Mouse (Mus musculus) heart, embryonic 15.5 days (tissue): Measurements from ENCODE around the gene Ncoa7. TPM values are rescaled to one million over a fixed set of nuclear protein-coding genes. Genes with fewer than 3 reads are reported as not detected.

Experiments
- ATAC-seq: fragments of 200-750 bp; cut with Nextera tagmentation; replicated peaks from 2 replicates; pipeline ENCODE4 v1.8.0; 2017; ENCODE audit warnings: low read depth, moderate TSS enrichment; ENCODE audit not compliant: insufficient number of reproducible peaks, insufficient read depth, low FRiP score
- H3K27ac ChIP-seq: fragments of 300-500 bp; sonication (generic); 2 replicates; pipeline ENCODE4 v1.5.1; 2015; ENCODE audit warnings: mild to moderate bottlenecking, inconsistent platforms
- H3K27me3 ChIP-seq: fragments of 300-500 bp; sonication (generic); 2 replicates; pipeline ENCODE4 v1.6.1; 2015; ENCODE audit warnings: inconsistent platforms
- H3K36me3 ChIP-seq: fragments of 300-500 bp; sonication (generic); 2 replicates; pipeline ENCODE4 v1.6.1; 2015; ENCODE audit warnings: mild to moderate bottlenecking, inconsistent platforms
- H3K4me1 ChIP-seq: fragments of 300-500 bp; sonication (generic); replicated peaks from 2 replicates; pipeline ENCODE4 v1.6.1; 2015; ENCODE audit warnings: inconsistent platforms
- H3K4me2 ChIP-seq: fragments of 300-500 bp; sonication (generic); 2 replicates; pipeline ENCODE4 v1.6.1; 2015; ENCODE audit warnings: inconsistent platforms, mild to moderate bottlenecking, moderate library complexity
- H3K4me3 ChIP-seq: fragments of 300-500 bp; sonication (generic); 2 replicates; pipeline ENCODE4 v1.5.1; 2015; ENCODE audit warnings: mild to moderate bottlenecking, inconsistent platforms
- H3K9ac ChIP-seq: fragments of 300-500 bp; sonication (generic); 2 replicates; pipeline ENCODE4 v1.6.1; 2015; ENCODE audit warnings: mild to moderate bottlenecking, inconsistent platforms
- H3K9me3 ChIP-seq: fragments of 300-500 bp; sonication (generic); replicated peaks from 2 replicates; pipeline ENCODE4 v1.6.1; 2016; ENCODE audit warnings: inconsistent platforms
- WGBS: fragments of 180-500 bp; shearing (Covaris S2); methylation state at CpG from one replicate; pipeline ENCODE4 v1.1.7; 2015; ENCODE audit warnings: mixed read lengths; 5-methylcytosine and 5-hydroxymethylcytosine counted together
- polyA plus RNA-seq: library from polyadenylated mRNA; unstranded; fragments of >200 nt; fragmentation: Nextera tagmentation; extraction: Ambion mirVana; gene quantifications from 2 replicates; pipeline ENCODE4 v1.2.1, GENCODE M21; 2015

Ncoa7 gene
- polyA plus RNA-seq = 7.6 and 7.7 TPM in 2 replicates

DNA sequence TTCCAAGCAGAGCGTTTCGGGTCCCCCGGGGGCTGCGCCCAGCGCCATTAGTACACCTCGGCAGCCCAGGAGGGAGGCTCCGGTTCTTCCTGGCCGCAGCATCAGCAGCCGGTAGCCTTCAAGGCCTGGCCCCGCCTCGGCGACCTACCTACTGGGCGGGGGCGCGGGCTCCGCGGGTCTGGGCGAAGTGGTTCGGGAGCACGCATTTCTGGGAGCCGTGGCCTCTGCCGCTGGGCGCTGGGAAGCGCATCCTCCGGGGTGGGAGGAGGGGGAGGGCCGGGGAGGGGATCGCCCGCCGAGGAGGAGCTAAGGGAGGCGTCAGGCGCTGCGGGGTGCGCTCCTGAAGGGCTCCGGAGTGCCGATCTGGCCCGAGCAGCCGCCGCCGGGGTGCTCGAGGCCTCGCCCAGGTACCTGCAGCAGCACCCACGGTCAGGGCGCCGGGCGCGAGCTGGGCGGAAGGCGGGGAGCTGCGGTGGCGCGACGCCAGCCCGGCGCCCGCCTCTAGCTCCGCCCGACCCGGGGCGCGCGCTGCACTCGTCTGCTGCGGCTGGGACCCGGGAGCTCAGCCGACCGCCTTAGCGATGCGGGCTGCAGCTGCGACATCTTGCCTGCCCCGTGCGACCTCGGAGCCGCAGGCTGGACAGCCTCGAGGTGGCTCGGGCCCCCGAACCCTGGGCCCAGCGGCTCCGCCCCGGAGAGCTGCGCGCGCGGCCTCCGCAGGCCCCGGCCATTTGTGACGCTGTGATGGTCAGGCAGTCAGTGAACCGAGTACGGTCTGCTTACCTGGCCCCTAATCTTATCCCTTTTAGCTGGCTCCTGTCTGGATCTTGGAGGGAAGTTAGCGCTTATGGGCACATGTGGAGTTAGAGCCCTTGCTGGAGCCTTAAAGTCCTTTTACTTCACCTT lies at the start of gene Ncoa7:
Gene Ncoa7, minus strand, starts transcription at position 646 of the 906 bp plus-strand sequence.
- ATAC-seq = peak; percentile 88
- Histone ChIP-seq H3K9me3 (no peaks in the 10 kb centered on the region), H3K27me3 (no peaks in the 10 kb centered on the region), H3K27ac (peak within 1 kb of the TSS; percentile 95), H3K9ac (peak within 1 kb of the TSS; percentile 79), H3K4me2 (peak within 1 kb of the TSS; percentile 72), H3K36me3 (no peaks in the 10 kb centered on the region), H3K4me3 (peak within 1 kb of the TSS; percentile 84), H3K4me1 (peaks cover 12% of the 10 kb centered on the region)
- WGBS = under 1% methylated on average over 83 of the region's 89 CpGs

DNA sequence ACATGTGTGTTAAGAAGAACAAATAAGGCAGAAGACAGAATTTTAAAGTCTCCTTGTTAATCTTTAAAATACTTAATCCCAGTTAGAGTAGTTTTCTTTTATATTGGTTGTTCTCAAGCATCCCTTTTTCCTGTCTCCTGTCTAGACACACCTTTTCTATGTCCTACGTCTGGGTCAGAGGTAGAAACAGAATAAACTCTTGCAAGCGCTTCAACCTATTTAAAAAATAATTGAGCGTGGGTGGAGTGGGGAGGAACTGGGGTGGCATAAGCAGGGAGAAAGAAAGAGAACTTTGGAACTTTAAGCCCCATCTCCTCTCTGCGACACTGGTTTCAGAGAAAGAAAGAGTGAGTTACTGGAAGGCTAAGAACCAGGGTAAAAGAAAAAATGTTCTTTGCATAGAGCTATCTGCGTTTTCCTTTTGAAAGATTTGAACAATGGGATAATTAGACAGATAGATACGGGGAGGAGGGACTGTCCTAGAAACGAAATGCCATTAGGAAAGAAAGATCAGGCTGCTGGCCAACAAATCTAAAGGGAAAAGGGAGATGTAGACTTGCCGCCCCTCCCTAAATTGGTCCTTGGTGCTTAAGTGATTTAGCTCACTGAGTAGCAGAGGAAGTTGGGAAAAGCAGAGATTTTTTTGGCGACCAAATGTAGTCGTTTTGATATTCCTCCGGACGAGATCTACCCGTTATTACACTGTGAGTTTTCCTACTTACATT lies 42.1 kb upstream of the Ncoa7 start:
- Histone ChIP-seq H3K4me1 (peaks cover 16% of the 10 kb centered on the region), H3K4me3 (peak overlapping the region; percentile 2; the same call in 1 of the 2 replicates), H3K27me3 (peaks cover 7% of the 10 kb centered on the region; the same call in 1 of the 2 replicates), H3K9ac (no peak overlapping the region), H3K4me2 (peak overlapping the region; percentile 87), H3K9me3 (no peaks in the 10 kb centered on the region), H3K27ac (peak overlapping the region; percentile 92), H3K36me3 (no peaks in the 10 kb centered on the region)
- no peak for ATAC-seq
- 33% methylated on average over 13 of the region's 13 CpGs for WGBS

DNA sequence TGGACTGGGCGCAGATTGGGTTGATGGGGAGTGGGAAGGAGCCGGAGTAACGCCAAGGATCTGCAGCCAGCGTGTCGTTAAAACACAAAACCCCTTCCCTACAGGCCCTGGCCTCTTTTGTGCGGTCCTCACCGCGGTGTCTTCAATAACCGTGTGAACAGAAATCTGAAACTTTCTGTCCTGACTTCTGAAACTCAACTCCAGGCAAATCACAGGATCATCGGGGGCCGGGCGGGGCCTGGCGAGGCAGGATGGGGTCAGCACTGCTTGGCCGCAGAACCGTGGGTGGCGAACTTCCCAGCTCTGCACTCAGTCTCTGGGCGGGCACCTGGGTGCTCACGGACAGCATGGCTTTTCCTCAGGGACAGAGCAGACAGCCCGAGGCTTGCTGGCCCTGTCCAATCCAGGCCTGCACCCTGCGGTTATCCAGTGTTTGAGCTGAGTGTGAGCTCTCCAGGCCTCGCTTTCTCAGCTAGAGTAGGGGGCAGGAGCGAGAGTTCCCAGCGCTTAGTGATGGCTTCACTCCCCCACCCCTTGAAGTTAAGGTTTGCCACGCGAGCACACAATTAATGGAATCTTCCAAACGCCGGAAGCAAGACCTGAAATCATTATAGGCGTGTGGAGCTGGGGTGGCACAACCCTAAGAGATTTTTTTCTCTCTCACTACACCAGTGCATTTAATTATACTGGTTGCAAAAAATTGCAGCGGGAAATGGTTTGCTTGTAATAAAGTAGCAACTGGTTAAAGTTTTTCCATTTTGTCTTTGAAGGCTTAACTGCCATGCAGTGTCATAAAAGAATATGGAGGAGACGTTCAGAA lies 41.3 kb upstream of the Ncoa7 start:
- peak overlapping the region; percentile 52 for H3K9ac ChIP-seq
- peak overlapping the region; percentile 75 for H3K4me3 ChIP-seq
- 8% methylated on average over 30 of the region's 30 CpGs for WGBS
- H3K27me3 ChIP-seq = peaks cover 7% of the 10 kb centered on the region; the same call in 1 of the 2 replicates
- H3K4me2 ChIP-seq = peak overlapping the region; percentile 87
- peak overlapping the region; percentile 92 for H3K27ac ChIP-seq
- peaks cover 16% of the 10 kb centered on the region for H3K4me1 ChIP-seq
- H3K9me3 ChIP-seq = no peaks in the 10 kb centered on the region
- no peaks in the 10 kb centered on the region for H3K36me3 ChIP-seq
- no peak; the same call in 1 of the 2 replicates for ATAC-seq

DNA sequence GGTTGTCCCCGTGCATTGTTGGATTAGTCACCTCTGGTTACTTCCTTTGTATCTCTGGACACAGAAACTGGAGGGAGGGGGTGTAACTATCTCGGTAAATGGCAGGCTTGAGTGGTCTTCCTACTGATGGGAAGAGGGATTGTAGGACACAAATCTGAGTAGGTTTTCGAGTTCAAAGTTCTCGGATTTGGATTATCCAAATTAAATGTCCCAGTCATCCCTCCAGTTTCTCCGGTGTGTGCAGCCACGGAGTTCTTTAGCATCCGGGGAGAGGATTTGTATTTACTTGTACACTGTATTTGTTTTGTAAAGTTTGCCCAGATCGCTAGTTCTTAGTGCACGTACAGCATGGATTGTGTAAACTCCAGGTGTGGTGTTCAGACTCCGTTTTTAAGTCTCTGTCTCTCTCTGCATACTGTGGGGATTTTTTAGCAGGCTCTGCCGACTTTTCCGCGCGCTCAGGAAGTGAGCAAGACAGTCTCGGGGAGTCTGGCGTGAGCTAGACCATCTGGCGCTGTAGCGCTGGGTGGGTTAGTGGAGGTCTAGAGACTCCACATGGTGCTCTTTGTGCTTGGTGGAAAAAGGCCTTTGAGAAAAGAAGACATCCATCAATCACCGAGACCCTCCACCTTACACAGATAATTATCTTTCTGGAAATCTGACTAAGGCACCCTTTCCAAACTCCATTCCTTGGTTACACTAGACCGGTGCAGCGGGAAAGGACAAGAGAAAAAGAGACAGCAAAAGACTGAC lies 40.5 kb upstream of the Ncoa7 start:
- H3K4me2 ChIP-seq = peak overlapping the region; percentile 87
- 1% methylated on average over 21 of the region's 21 CpGs for WGBS
- peaks cover 7% of the 10 kb centered on the region; the same call in 1 of the 2 replicates for H3K27me3 ChIP-seq
- H3K9me3 ChIP-seq = no peaks in the 10 kb centered on the region
- H3K4me3 ChIP-seq = peak overlapping the region; percentile 75
- peak overlapping the region; percentile 52 for H3K9ac ChIP-seq
- no peak for ATAC-seq
- H3K4me1 ChIP-seq = peaks cover 16% of the 10 kb centered on the region
- H3K27ac ChIP-seq = peak overlapping the region; percentile 92
- no peaks in the 10 kb centered on the region for H3K36me3 ChIP-seq

DNA sequence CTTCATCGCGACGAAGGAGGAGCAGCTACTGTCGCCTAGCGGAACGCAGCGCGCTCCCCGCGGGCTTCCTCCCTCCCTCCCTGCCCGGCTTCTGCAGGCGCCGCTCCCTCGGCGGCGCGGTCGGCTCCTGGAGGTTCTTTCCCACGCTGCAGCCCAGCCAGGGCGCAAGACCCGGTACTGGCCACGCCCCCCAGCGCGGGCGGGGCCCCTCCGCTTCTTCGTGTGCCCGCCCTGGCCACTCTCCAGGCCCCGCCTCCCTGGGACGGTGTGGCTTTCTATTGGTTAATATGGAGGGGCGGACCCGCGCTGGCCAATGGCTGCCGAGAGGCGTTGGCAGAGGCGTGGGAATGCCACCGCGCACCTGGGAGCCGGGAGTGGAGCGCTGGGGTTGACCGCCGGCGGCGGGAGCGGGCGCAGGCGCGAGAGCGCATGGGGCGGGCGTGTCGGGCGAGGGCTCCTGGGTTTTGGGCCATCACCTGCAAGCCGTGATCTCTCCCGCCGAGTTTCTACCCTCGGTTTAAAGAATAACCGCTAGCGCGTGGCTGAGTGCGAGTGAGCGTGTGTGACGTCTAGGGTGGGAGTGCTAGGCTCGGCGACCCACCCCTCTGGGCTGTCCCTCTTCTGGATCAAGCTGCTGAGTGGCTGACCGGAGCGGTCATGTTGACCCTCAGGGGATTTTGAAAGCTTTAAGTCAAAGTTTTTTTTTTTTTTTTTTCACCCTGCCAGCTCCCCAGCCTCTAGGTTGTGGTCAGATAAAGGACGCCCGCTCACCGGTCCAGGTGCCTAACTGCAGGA lies 39.7 kb upstream of the Ncoa7 start, which contains the start of gene Hey2:
Gene Hey2, minus strand, starts transcription at position 159 of the 795 bp plus-strand sequence.
- WGBS = under 1% methylated on average over 65 of the region's 70 CpGs
- peak within 1 kb of the TSS; percentile 87 for H3K4me2 ChIP-seq
- H3K36me3 ChIP-seq = no peaks in the 10 kb centered on the region
- no peaks in the 10 kb centered on the region for H3K9me3 ChIP-seq
- peaks cover 18% of the 10 kb centered on the region for H3K4me1 ChIP-seq
- ATAC-seq = peak; percentile 96
- H3K27ac ChIP-seq = peak within 1 kb of the TSS; percentile 92
- H3K9ac ChIP-seq = peak within 1 kb of the TSS; percentile 77
- peaks cover 7% of the 10 kb centered on the region; the same call in 1 of the 2 replicates for H3K27me3 ChIP-seq
- peak within 1 kb of the TSS; percentile 75 for H3K4me3 ChIP-seq

DNA sequence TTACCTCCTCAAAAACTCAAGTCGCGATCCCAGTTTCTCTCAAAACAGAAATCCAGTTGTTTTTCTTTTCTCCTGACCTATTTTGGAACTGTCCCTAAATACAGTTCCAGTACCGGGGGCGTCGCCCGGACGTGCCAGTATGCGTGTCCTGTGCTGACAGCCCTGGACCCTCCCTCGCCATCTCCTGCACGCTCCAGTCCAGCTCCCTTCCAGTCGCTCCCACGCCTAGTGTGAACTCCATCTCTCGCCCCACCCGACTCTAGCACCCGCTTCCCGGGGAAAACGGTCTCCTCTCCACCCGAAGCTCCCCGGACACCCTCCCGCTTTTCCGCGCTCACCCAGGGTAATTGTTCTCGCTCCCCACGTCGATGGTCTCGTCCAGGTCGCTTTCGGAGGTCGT lies 39.1 kb upstream of the Ncoa7 start:
- Histone ChIP-seq H3K9me3 (no peaks in the 10 kb centered on the region), H3K4me2 (peak overlapping the region; percentile 87), H3K36me3 (peaks cover 1% of the 10 kb centered on the region; the same call in 1 of the 2 replicates), H3K27ac (peak overlapping the region; percentile 92), H3K9ac (peak overlapping the region; percentile 77), H3K4me1 (peaks cover 18% of the 10 kb centered on the region), H3K4me3 (peak overlapping the region; percentile 75), H3K27me3 (peaks cover 7% of the 10 kb centered on the region; the same call in 1 of the 2 replicates)
- peak; percentile 48 for ATAC-seq
- WGBS = 0% methylated on average over 29 of the region's 29 CpGs

DNA sequence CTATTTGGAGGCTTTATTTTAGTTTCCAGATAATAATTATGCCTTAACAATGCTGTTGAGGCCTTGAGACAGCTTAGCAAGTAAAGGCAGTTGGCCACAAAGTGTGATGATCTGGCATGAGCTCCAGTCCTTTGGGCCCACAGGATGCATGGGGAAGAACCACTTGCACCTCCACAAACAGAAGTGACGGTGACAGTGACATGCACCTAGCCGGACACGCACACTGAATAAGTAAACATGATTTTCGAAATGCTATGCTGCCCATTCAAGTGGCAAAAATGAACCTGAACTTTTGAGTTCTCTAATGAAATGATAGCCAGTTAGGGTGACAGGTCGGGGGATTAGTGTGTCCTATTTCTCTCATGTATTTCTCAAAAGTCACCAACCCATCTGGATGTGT lies 37.7 kb upstream of the Ncoa7 start:
- H3K27me3 ChIP-seq = 0 out of 2 replicates have a peak, but pooled peaks cover 7% of the 10 kb centered on the region
- H3K4me1 ChIP-seq = peaks cover 21% of the 10 kb centered on the region
- H3K36me3 ChIP-seq = peaks cover 14% of the 10 kb centered on the region
- no peaks in the 10 kb centered on the region for H3K9me3 ChIP-seq
- 55% methylated on average over 5 of the region's 5 CpGs for WGBS
- ATAC-seq = no peak
- H3K4me3 ChIP-seq = peak overlapping the region; percentile 75
- H3K27ac ChIP-seq = peak overlapping the region; percentile 92
- H3K4me2 ChIP-seq = peak overlapping the region; percentile 87
- peak overlapping the region; percentile 77 for H3K9ac ChIP-seq

DNA sequence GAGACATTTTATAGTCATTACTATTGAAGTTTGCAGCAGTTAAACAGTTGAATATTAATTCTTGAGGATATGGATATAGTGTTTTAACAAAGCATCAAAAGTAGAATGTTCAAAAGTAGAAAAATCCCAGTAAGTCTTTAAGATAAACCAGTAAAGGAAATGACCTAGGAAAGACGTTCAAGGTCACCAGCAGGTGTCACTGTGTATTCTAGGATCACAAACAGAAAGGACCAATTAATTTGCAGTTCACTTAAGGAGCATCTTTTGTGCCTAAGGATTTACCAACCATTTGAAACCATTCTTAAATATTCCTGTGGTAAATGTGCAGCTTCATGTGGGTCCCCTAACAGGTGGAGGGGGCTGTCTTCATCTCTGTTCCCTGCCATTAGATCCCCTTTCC lies 35.1 kb upstream of the Ncoa7 start:
- Histone ChIP-seq H3K4me1 (peaks cover 13% of the 10 kb centered on the region), H3K9me3 (no peaks in the 10 kb centered on the region), H3K27me3 (no peaks in the 10 kb centered on the region), H3K4me3 (peak overlapping the region; percentile 35), H3K36me3 (peaks cover 37% of the 10 kb centered on the region), H3K4me2 (peak overlapping the region; percentile 58), H3K9ac (peak overlapping the region; percentile 44; the same call in 1 of the 2 replicates), H3K27ac (peak overlapping the region; percentile 75)
- no peak for ATAC-seq
- WGBS = 5% methylated on average over 1 of the region's 1 CpGs

DNA sequence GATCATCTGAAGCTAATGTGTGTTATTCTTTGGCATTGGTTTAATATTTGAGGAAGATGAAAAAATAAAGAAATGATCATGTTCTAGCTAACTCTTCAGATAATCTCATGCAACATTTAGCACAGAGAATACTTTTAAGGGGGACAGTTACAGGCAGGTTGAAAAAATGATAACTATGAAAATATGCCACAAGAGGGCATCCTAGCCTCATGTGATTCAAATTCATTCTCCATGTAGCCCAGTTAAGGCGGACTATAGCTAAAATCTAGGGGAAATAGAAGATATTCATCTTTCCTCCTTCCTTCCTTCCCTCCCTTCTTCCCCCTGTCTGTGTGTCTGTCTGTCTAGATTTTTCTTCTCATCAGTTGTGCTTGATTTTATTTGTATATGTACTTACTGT lies 21.9 kb upstream of the Ncoa7 start:
- Histone ChIP-seq H3K9ac (no peak overlapping the region), H3K4me2 (no peak overlapping the region), H3K36me3 (no peaks in the 10 kb centered on the region), H3K4me1 (no peaks in the 10 kb centered on the region), H3K27me3 (no peaks in the 10 kb centered on the region), H3K27ac (no peak overlapping the region), H3K9me3 (no peaks in the 10 kb centered on the region), H3K4me3 (no peak overlapping the region)
- 0% methylated on average over 1 of the region's 1 CpGs for WGBS
- no peak for ATAC-seq
